Mouse (Mus musculus) lung, adult 2 months (tissue): ENCODE results near the gene Prelp.

Source experiments
- CTCF ChIP-seq: fragments of 200-500 bp; IDR thresholded peaks from 2 replicates; pipeline ENCODE4 v1.5.1; 2011; ENCODE audit warnings: mild to moderate bottlenecking, low read length, control low read depth; ENCODE audit not compliant: insufficient read depth
- POLR2A ChIP-seq: fragments of 200-500 bp; IDR thresholded peaks from 2 replicates; pipeline ENCODE4 v1.6.1; 2011; ENCODE audit warnings: low read depth, mild to moderate bottlenecking, control low read depth, low read length, borderline replicate concordance; ENCODE audit errors: extremely low read depth

DNA sequence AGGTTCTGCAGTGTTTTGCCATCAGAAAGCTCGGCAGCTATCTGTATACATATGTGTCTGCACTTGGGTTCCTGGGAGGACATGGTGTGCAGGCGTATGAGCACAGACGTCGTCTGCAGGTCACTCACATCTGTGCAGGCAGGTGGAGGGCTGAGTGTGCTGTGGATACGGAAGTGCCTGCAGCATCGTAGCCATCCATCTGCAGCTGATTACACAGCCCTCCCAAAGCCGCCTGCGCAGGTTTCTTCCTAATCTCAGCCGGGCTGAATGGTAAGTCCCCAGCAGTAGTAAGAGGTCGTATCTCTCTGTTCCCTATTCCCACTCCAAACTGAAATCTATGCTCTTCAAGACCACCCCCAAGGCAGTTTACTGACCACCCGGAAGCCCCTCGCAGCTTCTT is 14.8 kb downstream of the Prelp start:
- TF ChIP-seq CTCF, result no peak
- TF ChIP-seq POLR2A, result no peak
